Mouse (Mus musculus) ES-CJ7 (cell line): ENCODE measurements around the gene Extl1.

Experiments
- DNase-seq: peaks from one replicate; pipeline ENCODE4 v3.0.0; 2011; ENCODE audit warnings: low read depth, low spot score

The Extl1 gene

DNA sequence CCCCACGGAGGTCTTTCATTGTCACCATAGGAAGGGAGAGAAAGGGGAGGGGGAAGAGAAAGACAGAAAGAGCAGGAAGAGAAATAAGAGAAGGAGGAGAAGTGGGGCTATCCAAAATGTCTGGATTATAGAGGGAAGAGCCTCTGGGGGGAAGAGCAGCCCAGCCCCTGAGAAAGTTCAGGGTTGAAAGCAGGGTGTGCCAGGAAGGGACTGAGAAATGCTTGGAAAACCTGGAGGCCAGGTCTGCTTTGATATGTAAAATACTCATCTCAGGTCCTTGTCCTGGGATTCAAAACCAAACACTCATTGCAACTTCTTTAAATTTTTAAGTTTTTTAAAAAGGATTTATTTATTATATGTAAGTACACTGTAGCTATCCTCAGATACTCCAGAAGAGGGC lies 8.0 kb upstream of the Extl1 start:
- peak; percentile 64 for DNase-seq

GRCm38 (mm10) chr4:134388397-134388796 lies 4.7 kb upstream of the Extl1 start:
- DNase-seq, result peak; percentile 86

GRCm38 (mm10) chr4:134387268-134387667 lies 3.6 kb upstream of the Extl1 start:
- no peak for DNase-seq

DNA sequence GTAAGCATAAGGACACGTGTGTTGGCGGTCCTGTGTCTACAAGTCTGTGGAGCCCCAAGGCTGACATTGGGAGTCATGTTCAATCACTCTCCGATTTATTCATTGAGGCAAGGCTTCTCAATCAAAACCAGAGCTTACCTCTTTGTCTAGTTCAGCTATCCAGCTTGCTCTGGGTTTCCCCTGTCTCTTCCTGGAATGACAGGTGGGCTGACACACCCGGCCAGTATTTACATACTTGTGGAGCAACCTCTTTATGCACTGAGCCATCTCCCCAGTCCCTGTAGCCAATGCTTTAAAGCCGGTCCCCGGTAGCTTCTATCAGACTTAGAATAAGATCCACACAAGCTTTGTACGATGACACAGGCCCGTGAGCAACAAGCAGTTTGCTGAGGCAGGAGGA lies 4.1 kb downstream of the Extl1 start:
- peak; percentile 43 for DNase-seq

GRCm38 (mm10) chr4:134378089-134378615 lies 5.5 kb downstream of the Extl1 start:
- peak; percentile 36 for DNase-seq

- DNase-seq, result peak; percentile 70
Measured at GRCm38 (mm10) chr4:134374306-134374705, 9.3 kb downstream of the Extl1 start.

DNA sequence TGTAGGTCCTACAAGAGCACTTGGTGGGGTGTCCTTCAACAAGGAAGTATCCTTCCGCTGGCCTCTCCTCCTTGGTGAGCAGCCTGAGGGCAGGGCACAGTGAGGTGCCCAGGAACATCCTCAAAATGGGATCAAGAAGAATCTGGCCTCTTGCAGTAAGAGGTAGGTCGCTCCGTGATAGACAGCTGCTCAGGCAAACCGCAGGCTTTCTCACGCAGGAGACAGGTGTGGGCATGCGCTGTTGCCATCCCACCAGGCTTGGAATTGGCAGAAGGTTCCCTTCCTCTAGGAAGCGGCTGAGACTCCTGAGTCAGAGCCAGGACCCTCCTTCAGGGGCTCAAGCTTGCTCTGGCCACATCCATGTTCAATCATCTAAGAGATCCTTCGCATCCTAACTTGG lies 10.4 kb downstream of the Extl1 start:
- no peak for DNase-seq

DNA sequence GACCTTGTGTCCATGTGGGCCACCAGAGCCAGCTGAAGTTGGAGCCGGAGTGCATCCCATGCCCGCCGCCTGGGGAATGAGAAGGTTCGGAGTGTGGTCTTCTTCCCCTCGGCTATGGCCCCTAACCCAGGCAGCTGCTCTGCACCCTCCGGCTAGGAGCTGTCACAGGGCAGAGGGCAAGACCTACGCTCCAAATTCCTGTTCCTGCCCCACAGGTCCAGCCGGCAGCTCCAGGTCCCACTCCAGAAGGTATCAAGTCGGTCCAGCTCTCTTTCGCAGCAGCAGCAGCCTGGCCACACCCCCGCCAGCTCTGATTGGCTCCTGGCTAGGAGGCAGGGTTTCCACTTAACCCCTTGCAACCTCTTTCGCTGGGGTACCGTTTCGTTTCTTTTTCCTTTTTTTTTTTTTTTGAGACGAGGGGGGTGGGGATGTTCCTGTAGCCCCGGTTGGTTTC lies 11.3 kb downstream of the Extl1 start:
- DNase-seq, result peak; percentile 75

DNA sequence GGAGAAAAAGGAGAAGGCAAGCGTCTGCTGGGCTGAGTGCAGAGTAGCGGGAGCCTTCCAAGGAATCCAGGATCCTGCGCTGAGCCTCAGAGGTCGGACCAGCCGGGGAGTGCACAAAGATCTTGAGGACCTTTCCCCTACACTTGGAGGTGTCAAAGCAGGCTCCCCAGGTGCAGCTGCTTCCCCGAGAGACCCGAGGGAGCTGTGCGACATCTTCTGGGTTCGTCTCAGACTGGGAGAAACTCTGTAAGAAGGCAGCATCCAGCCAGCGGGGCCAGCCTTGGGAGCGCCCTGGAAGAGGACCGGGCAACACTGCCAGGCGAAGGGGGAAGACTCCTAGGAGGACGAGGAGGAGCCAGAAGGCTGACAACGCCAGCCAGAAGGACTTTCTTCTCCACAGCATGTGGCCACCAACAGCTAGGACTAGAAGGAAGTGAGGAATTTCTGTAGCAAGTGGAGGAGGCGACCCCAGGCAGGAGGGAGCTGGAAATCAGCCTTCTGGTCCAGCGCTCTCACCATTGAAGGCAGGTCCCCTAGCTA lies 12.3 kb downstream of the Extl1 start:
- DNase-seq, result no peak

DNA sequence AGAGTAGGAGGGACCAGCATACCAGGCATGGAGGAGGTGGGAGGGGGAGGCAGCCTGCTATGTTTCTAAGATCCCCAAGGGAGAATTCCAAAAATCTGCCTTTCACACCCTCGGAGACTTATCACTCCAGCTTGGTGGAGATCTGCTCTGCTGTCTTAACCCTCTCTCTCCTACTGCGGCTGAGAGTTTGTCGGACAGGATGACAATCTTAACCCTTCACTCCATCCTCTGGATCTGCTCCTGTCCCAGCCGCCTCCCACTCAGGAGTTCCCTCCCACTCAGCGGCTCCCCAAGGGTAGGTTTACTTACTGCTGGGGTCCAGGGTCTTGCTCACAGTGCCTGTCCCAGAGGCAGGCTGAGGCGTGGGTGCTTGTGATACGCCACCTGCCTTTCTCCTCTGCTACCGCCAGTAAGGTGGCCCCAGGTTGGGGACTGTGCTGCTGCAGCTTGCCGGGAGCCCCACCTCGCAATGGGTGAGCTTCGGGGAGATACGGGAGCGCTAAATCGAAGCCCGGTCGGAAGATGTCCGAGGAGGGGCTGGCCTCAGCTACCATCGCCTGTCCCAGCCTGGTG lies 12.9 kb downstream of the Extl1 start:
- no peak for DNase-seq

- DNase-seq, result no peak
Measured at GRCm38 (mm10) chr4:134365280-134365679, 18.4 kb downstream of the Extl1 start.

- peak; percentile 26 for DNase-seq
Measured at GRCm38 (mm10) chr4:134362586-134362985, 21.1 kb downstream of the Extl1 start.

GRCm38 (mm10) chr4:134362124-134362523 lies 21.5 kb downstream of the Extl1 start:
- DNase-seq, result no peak

- no peak for DNase-seq
Measured at GRCm38 (mm10) chr4:134361215-134361614, 22.4 kb downstream of the Extl1 start.

- DNase-seq, result no peak
Measured at GRCm38 (mm10) chr4:134359649-134360048, 24.0 kb downstream of the Extl1 start.

- no peak for DNase-seq
Measured at GRCm38 (mm10) chr4:134357461-134357771, 26.2 kb downstream of the Extl1 start.

- DNase-seq, result peak; percentile 82
Measured at GRCm38 (mm10) chr4:134356591-134357460, 26.8 kb downstream of the Extl1 start.

GRCm38 (mm10) chr4:134355841-134356452 lies 27.7 kb downstream of the Extl1 start:
- no peak for DNase-seq

- no peak for DNase-seq
Measured at GRCm38 (mm10) chr4:134353527-134354409, 29.9 kb downstream of the Extl1 start.

DNA sequence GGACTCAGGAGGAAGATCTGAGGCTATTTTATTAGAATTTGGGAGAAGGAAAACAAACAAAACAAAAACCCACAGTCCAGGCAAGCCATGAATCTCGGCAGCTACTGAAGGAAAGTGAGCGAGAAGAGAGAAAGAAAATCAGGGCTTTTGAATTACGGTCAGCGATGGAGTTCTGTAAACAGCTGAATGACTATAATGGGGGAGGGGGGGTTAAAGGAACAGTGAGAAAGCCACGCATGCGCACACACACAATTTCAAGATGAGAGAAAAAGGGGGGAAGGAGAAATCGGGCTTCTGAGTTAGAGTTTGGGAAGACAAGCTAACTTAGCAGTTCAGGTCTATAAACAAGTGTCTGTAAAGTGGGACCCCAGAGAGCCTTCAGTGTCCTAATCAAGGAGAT lies 30.7 kb downstream of the Extl1 start:
- DNase-seq, result no peak

- no peak for DNase-seq
Measured at GRCm38 (mm10) chr4:134352261-134352707, 31.4 kb downstream of the Extl1 start.
